In the genomic region with DNA sequence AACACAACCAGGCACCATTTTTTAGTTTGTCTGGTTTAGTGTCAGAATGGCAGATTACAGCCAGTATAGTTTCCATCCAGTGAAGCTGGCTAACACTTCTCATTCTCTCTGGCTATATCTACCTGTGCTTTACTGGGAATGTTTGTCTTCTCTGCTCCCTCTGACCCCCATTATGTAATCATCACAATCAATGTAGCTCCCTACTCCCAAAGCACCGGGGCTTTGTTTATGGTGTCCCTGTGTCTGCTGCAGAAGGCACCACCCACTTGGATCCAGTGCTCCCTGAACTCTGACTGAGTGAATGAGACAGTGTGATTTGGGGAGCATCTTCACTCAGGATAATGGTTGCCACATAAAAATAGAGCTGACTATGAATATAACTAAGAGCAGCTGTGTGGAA, we compare ENCODE assay signal across 25 mouse cellular contexts.
DNase-seq lines count a peak whose midpoint lies in the region; ATAC-seq and TF ChIP-seq lines count a peak whose summit lies in the region.
"Had no signal": no experiment of that assay in that cellular context is flagged by ENCODE, and none has a peak within 500 bp of the region (broad histone marks: within the 10 kb centered on the region; RNA-seq: fewer than 3 reads in every experiment).

No protein-coding gene starts in this region.

- H3K4me3 ChIP-seq in liver, adult 2 months (ENCODE audit: insufficient read depth, low read depth, low read length) = no peak overlapping the region
- no peak overlapping the region for H3K4me3 ChIP-seq in liver, embryonic 12.5 days
- no peak overlapping the region for H3K4me3 ChIP-seq in liver, embryonic 16.5 days (ENCODE audit: low read depth, low read length)
- H3K4me3 ChIP-seq in left cerebral cortex, adult 2 months = no peak overlapping the region
- H3K4me3 ChIP-seq in hindbrain, embryonic 10.5 days = no peak overlapping the region
- H3K4me3 ChIP-seq: embryonic facial prominence, embryonic 10.5 days; embryonic facial prominence, embryonic 13.5 days; erythroblast, embryonic 14.5 days; forebrain, embryonic 12.5 days; forebrain, embryonic 15.5 days; heart, adult 2 months; heart, embryonic 10.5 days; heart, embryonic 13.5 days; hindbrain, embryonic 13.5 days had no signal

- ATAC-seq in liver, embryonic 12.5 days = peak; percentile 44; the same call in 1 of the 2 replicates
- ATAC-seq in liver, embryonic 16.5 days (ENCODE audit: low read depth) = peak; percentile 61
- ATAC-seq: CD4-positive, CD25-positive, alpha-beta regulatory T cell, adult 4 months; forebrain, embryonic 15.5 days; hindbrain, embryonic 16.5 days had no signal

- whole genome bisulfite sequencing in liver, adult 2 months = 16% methylated on average over 1 of the region's 1 CpGs
- 29% methylated on average over 1 of the region's 1 CpGs for WGBS in liver, embryonic 12.5 days (ENCODE audit: insufficient replicate concordance)
- WGBS in liver, embryonic 16.5 days (ENCODE audit: insufficient replicate concordance) = 28% methylated on average over 1 of the region's 1 CpGs
- WGBS in hindbrain, embryonic 10.5 days = 56% methylated on average over 1 of the region's 1 CpGs

- H3K9me3 ChIP-seq in liver, embryonic 12.5 days (replicated peaks) = peaks cover 8% of the 10 kb centered on the region; the same call in 1 of the 2 replicates
- H3K9me3 ChIP-seq in liver, embryonic 16.5 days (replicated peaks; ENCODE audit: control insufficient read depth, low read length) = no peaks in the 10 kb centered on the region
- no peaks in the 10 kb centered on the region for H3K9me3 ChIP-seq in hindbrain, embryonic 10.5 days
- H3K9me3 ChIP-seq: embryonic facial prominence, embryonic 10.5 days; embryonic facial prominence, embryonic 13.5 days; forebrain, embryonic 12.5 days; forebrain, embryonic 15.5 days; heart, embryonic 10.5 days; heart, embryonic 13.5 days; hindbrain, embryonic 13.5 days had no signal

- no peak for TF ChIP-seq CTCF in liver, adult 2 months (IDR thresholded peaks at IDR 0.05; ENCODE audit: low read depth, low read length)
- no peak for TF ChIP-seq CTCF in left cerebral cortex, adult 2 months (IDR thresholded peaks at IDR 0.05)

- DNase-seq in liver, adult 2 months (ENCODE audit: extremely low read depth, low read depth, low spot score) = peak; percentile 2
- DNase-seq in urinary bladder, postnatal 36 days (ENCODE audit: low spot score in 2 of 2) = no peak
- no peak for DNase-seq in left cerebral cortex, adult 2 months (ENCODE audit: extremely low spot score in 1 of 2, low spot score in 2 of 2)
- DNase-seq in hindbrain, embryonic 10.5 days (ENCODE audit: low spot score) = no peak
- DNase-seq: adrenal gland, adult 2 months; adrenal gland, postnatal 14 days; cerebellum, adult 11-12 months; cerebellum, adult 8-10 months; cerebellum, postnatal 10 days; cerebellum, postnatal 36 days; embryo, embryonic 11 days; gastrocnemius, postnatal 25 days; heart, adult 2 months had no signal

- H3K4me1 ChIP-seq in liver, adult 2 months (ENCODE audit: control insufficient read depth, insufficient read depth, low read length) = no peaks in the 10 kb centered on the region
- no peaks in the 10 kb centered on the region for H3K4me1 ChIP-seq in liver, embryonic 12.5 days
- no peaks in the 10 kb centered on the region for H3K4me1 ChIP-seq in liver, embryonic 16.5 days (ENCODE audit: control insufficient read depth, low read depth, low read length)
- H3K4me1 ChIP-seq in hindbrain, embryonic 10.5 days (replicated peaks) = no peaks in the 10 kb centered on the region
- H3K4me1 ChIP-seq: embryonic facial prominence, embryonic 10.5 days; embryonic facial prominence, embryonic 13.5 days; forebrain, embryonic 12.5 days; forebrain, embryonic 15.5 days; heart, embryonic 10.5 days; heart, embryonic 13.5 days; hindbrain, embryonic 13.5 days had no signal

- no peak for TF ChIP-seq POLR2A in liver, adult 2 months (IDR thresholded peaks at IDR 0.05; ENCODE audit: extremely low read depth, insufficient read depth, low read length)

- no peak overlapping the region for H3K27ac ChIP-seq in liver, adult 2 months (replicated peaks; ENCODE audit: insufficient read depth, low read depth, low read length)
- no peak overlapping the region for H3K27ac ChIP-seq in liver, embryonic 12.5 days
- H3K27ac ChIP-seq in liver, embryonic 16.5 days (ENCODE audit: low read length) = no peak overlapping the region
- no peak overlapping the region for H3K27ac ChIP-seq in left cerebral cortex, adult 2 months
- no peak overlapping the region for H3K27ac ChIP-seq in hindbrain, embryonic 10.5 days
- H3K27ac ChIP-seq: embryonic facial prominence, embryonic 10.5 days; embryonic facial prominence, embryonic 13.5 days; forebrain, embryonic 12.5 days; forebrain, embryonic 15.5 days; heart, adult 2 months; heart, embryonic 10.5 days; heart, embryonic 13.5 days; hindbrain, embryonic 13.5 days had no signal

- no peaks in the 10 kb centered on the region for H3K79me2 ChIP-seq in liver, adult 2 months (ENCODE audit: control insufficient read depth, insufficient read depth, low read length)

- no peaks in the 10 kb centered on the region for H3K36me3 ChIP-seq in liver, adult 2 months (ENCODE audit: control insufficient read depth, insufficient read depth, low read length)
- H3K36me3 ChIP-seq in liver, embryonic 12.5 days = no peaks in the 10 kb centered on the region
- no peaks in the 10 kb centered on the region for H3K36me3 ChIP-seq in liver, embryonic 16.5 days (ENCODE audit: control insufficient read depth, insufficient read depth)
- H3K36me3 ChIP-seq in hindbrain, embryonic 10.5 days = no peaks in the 10 kb centered on the region
- H3K36me3 ChIP-seq: embryonic facial prominence, embryonic 10.5 days; embryonic facial prominence, embryonic 13.5 days; forebrain, embryonic 12.5 days; forebrain, embryonic 15.5 days; heart, embryonic 10.5 days; heart, embryonic 13.5 days; hindbrain, embryonic 13.5 days had no signal

- H3K4me2 ChIP-seq in liver, embryonic 12.5 days = no peak overlapping the region
- no peak overlapping the region for H3K4me2 ChIP-seq in liver, embryonic 16.5 days (ENCODE audit: low read depth, low read length)
- H3K4me2 ChIP-seq: embryonic facial prominence, embryonic 13.5 days; forebrain, embryonic 12.5 days; forebrain, embryonic 15.5 days; heart, embryonic 13.5 days; hindbrain, embryonic 13.5 days had no signal

- H3K9ac ChIP-seq in liver, adult 2 months (ENCODE audit: low read depth, low read length) = no peak overlapping the region
- H3K9ac ChIP-seq in liver, embryonic 12.5 days = no peak overlapping the region
- no peak overlapping the region for H3K9ac ChIP-seq in liver, embryonic 16.5 days (ENCODE audit: low read depth, low read length)
- H3K9ac ChIP-seq: embryonic facial prominence, embryonic 13.5 days; forebrain, embryonic 12.5 days; forebrain, embryonic 15.5 days; heart, embryonic 13.5 days; hindbrain, embryonic 13.5 days had no signal

- intact Hi-C loops in left cerebral cortex, adult 2 months (cut with DNase I) = no loop called here

- no peaks in the 10 kb centered on the region for H3K27me3 ChIP-seq in liver, adult 2 months (ENCODE audit: control insufficient read depth, insufficient read depth, low read length)
- no peaks in the 10 kb centered on the region for H3K27me3 ChIP-seq in liver, embryonic 12.5 days (replicated peaks)
- H3K27me3 ChIP-seq in liver, embryonic 16.5 days (ENCODE audit: control insufficient read depth, insufficient read depth, low read depth, low read length) = no peaks in the 10 kb centered on the region
- no peaks in the 10 kb centered on the region for H3K27me3 ChIP-seq in hindbrain, embryonic 10.5 days (ENCODE audit: insufficient read depth, poor library complexity, severe bottlenecking)
- H3K27me3 ChIP-seq: embryonic facial prominence, embryonic 13.5 days; forebrain, embryonic 12.5 days; forebrain, embryonic 15.5 days; heart, embryonic 13.5 days; hindbrain, embryonic 13.5 days had no signal
